Mouse (Mus musculus) activated CD4-positive, CD25-positive, alpha-beta regulatory T cell, adult 4 months (primary cell): ENCODE measurements around the gene Fastkd3. TPM values are rescaled to one million over a fixed set of nuclear protein-coding genes. Genes with fewer than 3 reads are reported as not detected.

Experiments used
- ATAC-seq: one replicate; pipeline ENCODE4 v1.8.0; 2017
- polyA plus RNA-seq, 2 experiments: library from polyadenylated mRNA; unstranded; fragments of 100-300 nt; shearing (Covaris generic); gene quantifications; one replicate each; pipeline ENCODE4 v1.2.1; 2017

Fastkd3 gene
- polyA plus RNA-seq, 2 experiments from 2014 or later = 29.7 to 33.1 TPM

DNA sequence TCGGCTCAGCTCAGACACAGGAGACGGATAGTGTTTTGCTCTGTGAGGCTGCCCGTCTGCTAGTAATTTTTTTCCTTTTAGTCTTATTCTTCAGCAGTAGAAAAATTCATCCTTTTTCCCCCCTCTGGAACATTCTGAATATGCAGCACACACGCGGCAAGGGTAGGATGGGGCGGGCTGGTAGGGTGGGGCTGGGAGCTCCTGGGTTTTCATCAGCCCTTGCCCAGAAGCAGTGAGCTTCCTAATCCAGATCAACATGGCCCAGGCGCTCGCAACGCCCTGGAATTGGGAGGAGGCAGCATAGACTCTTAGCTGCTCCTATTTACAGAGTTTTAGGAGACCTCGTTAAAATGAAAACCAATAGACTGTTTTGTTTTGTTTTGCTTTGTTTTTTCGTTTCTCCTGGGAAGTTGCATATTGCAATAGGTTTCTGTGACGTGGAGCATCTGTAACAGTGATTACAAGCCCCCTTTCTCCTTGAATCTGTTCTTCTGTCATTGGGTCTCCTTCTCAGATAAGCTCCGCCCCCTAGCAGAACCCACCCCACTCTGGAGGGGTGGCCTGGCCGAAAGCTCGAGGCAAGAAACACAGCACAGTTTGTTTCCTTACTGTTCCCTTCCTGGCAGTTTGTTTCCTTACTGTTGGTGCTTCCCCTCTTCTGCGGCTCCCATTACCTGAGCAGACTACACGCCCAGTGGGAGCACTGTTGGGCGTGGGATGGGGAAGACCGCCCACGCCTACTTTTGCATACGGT, 25.8 kb downstream of the Fastkd3 start:
- no peak for ATAC-seq

GRCm38 (mm10) chr13:68622792-68623191, 40.8 kb downstream of the Fastkd3 start:
- ATAC-seq = no peak

GRCm38 (mm10) chr13:68627041-68627440, 45.0 kb downstream of the Fastkd3 start:
- no peak for ATAC-seq

Other genes with a start within 250 kb of the Fastkd3 start
- 10 to 100 TPM; 15.7 to 19.3 TPM for gene Mtrr, start 85 bp upstream of the Fastkd3 start, polyA plus RNA-seq
- not detected for gene 1700001L19Rik, start 15.2 kb downstream of the Fastkd3 start, polyA plus RNA-seq